Mouse (Mus musculus) cerebral cortex, adult 2 months (tissue): ENCODE measurements around the gene Pepd.

Source experiments
- WGBS: fragments of 180-500 bp; shearing (Covaris S2); methylation state at CpG from one replicate; pipeline ENCODE4 v1.1.7; 2018; 5-methylcytosine and 5-hydroxymethylcytosine counted together

Gene Pepd

DNA sequence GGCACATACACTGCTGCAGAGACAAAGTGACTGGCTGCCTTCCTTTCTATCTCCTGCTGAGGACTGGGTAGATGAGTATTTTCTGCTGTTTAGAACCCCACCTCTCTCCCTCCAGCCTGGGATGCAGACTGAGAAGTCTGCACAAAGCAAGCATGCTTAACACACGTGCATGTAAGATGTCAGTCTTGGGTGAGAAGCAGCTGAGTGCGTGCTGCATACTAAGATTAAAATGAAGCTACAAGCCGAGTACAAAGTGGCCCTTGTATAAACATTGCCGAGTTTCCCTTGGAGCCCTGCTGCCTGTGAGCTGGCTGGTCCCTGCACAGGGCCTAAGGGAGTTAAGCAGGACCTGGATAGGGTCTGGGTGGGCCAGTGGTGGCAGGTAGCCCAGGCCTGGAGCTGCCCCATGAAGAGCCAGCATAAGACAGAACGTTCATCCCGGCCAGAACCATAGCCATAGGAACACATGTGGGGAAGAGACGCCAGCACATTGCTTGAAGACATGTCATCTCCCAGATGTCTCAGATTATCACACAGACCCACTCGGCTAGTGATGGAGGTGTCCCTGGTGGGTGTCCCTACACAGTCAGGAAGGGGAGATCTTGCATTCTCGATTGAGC is 115.7 kb downstream of the Pepd start:
- 28% methylated on average over 9 of the region's 9 CpGs for WGBS

DNA sequence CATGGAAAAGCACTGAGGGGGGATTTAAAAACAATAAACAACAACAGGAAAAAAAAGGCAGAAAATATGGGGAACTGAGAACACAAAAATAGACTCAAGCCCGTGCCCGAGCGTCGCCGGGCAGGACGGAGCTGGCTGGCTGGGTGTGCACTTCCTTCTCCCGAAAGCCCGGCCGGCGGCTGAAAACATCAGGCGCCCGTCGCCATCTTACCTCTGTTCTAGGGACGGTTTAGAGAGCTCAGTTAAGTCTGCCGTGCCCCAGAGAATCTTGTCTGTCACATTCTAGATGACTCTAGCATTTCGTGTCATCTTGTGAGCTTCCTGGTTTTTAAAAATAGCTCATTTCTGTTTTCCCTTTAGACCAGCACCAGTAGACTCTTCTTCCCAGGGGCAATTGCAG is 116.4 kb downstream of the Pepd start:
- WGBS = 62% methylated on average over 16 of the region's 16 CpGs

DNA sequence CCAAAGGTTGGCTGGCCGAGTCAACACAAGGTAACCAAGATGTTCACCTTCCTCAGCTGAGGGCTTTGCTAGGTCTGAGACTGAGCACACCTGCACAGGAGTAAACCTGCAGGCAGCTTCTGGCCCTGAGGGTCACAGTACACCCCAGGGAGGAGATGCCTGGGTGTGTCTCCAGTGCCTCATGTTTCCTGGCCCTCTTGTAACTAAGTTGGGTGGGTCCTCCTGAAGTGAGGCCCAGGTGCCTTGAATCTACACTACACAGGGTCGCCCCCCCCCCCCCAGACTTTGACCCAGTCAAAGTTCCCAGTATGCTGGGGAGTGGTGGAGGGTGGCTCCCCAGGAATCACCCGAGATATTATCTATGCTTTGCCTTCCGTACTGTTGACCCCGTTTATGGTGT is 117.0 kb downstream of the Pepd start:
- WGBS = 95% methylated on average over 5 of the region's 5 CpGs

DNA sequence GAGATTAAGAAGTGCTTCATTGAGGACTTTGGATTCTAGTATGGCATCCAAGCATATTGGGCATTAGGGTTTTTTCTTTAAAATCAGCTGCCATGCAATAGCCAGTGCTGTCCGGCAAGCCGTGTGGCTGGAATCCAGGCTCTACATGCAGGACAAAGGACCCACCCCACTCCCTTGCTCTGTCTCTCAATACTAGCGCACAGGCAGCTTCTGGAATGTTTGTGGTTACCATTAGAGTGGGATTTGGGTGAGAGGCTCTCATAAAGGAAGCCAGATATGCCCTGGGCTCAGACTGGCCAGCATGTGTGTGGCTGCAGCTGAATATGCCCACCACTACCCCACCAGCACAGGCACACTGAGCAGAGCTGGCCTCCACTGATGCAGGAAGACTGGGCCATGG is 117.5 kb downstream of the Pepd start:
- WGBS = 88% methylated on average over 3 of the region's 3 CpGs

DNA sequence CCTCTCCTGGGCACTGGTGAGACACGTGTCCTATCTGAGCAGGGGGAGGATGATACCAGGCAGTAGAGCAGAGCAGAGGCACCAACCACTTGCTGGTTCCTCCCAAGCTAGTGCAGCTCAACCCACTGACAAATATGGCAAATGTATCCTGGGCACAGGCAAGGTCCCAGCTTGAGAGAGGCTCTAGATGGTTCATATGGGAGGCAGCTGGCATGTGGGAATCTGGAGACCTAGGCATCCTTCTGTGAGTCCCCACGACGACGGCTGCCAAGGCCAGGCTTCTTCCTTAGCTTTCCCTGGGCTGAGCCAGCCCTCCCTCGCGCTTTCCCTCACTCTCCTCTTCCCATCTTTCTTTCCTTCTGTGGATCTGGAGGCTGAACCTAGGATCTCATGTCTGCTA is 118.4 kb downstream of the Pepd start:
- 54% methylated on average over 6 of the region's 6 CpGs for WGBS

DNA sequence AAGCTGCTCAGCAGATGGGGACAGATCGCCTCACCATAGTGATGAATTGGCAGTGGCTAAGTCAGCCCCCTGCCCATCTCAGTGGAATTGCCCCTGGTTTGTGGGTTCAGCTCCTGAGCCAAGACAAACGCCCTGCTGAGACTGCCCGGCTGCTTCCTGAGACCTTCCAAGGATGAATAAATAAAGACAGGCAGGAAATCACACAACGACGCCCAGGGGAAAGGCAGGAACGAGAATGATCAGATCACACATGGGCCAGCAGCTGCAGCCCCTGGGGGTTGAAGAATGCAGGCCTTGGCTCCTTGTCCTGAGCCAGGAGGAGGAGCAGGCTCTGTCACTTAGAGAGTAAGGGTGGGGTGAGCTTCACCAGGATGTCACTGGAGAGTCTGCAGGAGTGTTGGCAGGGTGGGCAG is 123.0 kb downstream of the Pepd start:
- 68% methylated on average over 6 of the region's 6 CpGs for WGBS

DNA sequence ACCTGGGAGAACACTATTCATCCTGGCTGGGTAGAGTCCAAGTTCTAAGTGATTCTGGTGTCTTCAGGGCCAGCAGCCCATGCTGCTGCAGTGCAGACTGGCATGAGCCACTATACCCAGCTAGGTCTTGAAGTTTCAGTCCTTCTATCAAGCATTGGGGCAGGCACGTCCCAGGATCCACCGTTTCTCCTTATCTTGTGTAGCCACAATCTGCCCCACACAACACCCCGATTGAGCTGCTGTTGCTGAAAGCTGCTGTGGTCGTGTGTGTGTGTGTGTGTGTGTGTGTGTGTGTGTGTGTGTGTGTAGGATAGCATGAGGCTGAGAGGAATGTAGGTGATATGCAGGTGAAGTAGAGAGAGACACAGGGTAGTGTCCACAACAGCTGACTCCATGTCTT is 123.4 kb downstream of the Pepd start:
- WGBS = 87% methylated on average over 4 of the region's 4 CpGs

DNA sequence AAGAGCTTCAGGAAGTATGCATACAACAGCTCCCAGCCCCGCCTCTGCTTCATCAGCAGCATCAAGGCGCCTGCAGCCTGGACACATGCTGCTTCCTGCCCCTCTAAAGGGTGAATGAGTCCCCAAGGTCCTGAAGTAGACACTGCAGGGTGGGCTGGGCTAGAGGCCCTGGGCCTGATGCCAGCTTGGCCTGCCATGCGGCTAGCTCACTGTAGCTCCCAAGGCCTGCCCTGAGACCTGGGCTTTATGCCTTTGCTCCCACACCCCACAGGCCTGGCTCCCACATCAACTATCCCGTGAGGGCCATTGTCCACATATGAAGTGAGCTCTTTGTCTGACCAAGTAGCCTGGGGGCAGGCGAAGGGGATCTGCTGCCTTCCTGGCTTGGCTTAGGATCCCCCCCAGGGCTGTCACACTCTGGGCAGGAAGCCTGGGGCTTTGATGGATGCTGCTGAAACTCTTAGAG is 124.1 kb downstream of the Pepd start:
- 44% methylated on average over 5 of the region's 5 CpGs for WGBS

DNA sequence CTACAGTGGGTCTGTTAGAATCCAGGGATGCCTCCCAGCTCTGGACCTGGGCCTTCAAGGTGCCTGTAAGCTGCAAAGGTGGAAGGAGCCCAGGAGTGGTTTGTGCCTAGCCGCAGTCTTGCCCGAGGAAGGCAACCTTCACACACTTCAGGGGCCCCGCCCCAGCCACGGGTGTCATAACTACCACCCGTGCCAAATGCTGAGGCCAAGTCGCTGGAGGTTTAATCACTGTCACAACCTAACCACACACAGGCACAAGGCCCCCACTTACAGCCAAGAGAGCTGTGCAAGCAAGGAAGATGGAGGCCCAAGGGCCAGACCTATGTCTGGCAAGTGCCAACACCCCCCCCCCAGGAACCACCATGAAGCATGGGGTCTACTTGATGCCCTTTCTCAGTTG is 125.2 kb downstream of the Pepd start:
- 91% methylated on average over 6 of the region's 6 CpGs for WGBS

DNA sequence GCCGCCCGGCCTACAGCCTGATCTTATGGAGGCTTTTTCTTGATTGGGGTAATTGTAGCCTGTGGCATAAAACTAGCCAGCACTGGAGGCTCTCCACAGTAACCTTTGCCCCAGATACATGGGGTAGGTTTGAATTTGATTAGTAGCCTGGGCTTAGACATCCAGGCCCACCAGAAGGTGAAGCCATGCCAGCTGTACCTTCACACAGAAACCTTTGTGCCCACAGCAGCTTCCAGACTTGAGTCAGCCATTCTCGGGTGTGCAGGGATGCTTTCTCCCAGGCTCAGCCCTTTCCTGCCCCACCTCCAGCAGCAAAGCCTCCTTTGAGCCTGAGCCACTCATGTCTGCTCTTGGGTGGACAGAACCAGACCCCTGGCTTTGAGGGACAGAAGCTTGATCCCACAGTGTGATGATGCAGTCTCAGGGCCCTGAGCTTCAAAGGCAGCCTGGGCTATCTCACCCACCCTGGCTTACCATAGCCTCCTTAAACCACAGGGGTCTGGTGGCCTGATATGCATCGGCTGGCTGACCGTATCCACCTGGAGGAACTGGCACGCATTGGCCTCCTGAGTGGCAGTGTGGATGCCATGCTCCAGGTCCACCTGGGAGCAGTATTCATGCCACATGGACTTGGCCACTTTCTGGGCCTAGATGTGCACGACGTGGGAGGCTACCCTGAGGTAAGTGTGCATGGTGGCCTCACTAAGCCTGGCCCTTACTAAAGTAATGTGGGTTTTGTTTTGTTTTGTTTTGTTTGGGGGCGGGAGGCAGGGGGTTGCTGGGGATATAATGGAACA is 128.2 kb downstream of the Pepd start:
- WGBS = 90% methylated on average over 9 of the region's 9 CpGs

DNA sequence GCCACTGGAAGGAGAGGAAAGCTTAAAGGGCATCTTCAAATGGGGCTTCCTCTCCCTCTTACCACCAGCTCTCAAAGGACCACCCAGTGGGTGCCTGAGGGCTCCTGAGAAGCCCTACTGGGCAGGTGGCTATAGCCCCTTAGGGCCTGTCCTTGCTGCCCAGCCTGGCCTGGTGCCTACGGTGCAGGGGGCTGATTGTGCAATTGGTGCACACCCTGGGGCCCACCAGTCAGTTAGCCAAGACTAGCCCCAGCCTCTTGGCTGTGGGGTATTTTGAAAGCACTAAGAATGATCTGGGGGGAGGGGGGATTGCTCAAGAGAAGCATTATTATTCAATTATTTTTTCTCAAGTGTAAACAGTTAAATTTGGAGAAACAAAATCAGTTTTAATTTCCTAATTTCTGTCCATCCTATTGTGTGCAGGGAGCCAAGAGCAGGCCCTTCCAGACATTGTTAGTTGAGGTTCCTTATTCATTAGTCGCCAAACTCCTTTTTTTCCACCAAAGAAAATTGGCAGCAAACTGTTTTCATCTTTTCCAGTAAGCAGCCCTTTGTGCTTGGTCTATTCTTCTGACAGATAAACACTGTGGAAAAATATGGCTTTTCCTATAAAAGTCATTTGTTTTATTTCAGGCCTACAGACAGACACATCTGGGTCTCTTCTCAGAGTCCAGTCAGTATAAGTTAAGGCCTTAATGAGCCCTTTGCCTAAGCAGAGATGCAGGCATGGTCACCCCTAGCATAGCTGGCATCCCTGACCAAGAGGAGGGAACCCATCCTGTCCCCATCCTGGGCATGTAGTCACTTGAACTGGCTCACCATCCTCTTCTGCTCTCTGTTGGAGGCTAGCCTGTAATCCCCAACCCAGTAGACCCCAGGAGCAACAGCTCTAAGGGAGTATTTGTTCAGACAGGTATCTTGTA is 129.4 kb downstream of the Pepd start:
- WGBS = 59% methylated on average over 2 of the region's 2 CpGs

DNA sequence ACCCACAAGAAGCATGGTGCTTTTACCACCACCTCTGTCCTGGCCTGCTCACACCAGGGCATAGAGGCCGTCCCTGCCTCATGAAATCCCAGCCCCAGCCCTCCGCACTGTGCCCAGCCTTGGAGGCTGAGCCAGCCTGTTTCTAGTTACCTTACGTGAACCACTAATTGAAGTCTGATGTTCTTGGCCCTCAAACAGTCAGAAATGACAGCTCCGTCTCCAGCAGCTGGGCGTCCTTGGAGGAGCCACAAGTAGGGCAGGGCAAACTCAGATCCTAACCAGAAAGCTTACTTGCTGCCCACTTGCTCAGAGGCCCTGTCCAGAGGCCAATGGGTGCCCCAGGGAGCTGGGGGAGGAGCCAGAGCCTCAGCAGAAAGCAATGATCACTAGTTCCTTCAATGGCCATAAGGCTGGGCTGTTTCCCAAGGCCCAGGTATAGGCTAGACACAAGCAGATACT is 130.6 kb downstream of the Pepd start:
- 69% methylated on average over 5 of the region's 5 CpGs for WGBS

DNA sequence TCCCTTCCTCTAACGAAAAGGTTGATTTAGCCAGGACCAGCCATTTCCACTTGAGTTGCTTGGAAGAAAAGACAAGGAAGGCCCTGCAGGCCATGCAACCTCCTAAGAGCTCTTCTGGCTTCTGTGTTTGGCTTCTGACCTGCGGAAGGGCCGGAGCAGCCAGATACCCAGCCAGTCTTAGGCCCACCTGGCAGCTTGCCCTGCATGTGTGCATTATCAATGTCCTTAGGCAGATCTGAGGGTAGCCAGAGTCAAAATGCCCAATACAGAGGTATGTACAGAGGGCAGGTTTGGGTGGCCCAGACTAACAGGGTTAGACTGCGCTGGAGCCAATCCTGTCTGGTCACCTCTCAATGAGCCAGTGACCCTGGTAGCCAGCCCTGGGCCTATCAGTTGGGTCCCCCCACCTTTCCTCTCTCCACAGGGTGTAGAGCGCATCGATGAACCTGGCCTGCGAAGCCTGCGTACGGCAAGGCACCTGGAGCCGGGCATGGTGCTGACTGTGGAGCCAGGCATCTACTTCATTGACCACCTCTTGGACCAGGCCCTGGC is 131.2 kb downstream of the Pepd start:
- WGBS = 92% methylated on average over 10 of the region's 10 CpGs

DNA sequence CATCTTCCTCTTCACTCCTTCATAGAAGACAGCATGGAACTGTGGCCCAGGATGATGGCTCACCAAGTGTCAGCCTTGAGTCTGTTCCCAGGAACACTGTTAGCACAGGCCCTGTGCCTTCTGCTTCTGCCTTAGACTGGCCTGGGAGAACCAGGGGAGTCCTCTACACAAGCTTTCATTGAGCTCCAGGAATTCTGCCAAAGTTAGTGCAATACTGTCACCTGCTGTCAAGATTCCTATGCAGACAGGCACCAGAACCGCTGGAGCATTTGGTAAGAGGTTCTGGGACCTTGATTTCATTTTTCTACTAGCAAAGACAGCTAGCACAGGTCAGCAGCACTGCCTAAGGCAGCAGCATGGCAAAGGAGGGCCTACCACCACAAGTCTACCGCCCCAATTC is 132.5 kb downstream of the Pepd start:
- WGBS = 69% methylated on average over 2 of the region's 2 CpGs

DNA sequence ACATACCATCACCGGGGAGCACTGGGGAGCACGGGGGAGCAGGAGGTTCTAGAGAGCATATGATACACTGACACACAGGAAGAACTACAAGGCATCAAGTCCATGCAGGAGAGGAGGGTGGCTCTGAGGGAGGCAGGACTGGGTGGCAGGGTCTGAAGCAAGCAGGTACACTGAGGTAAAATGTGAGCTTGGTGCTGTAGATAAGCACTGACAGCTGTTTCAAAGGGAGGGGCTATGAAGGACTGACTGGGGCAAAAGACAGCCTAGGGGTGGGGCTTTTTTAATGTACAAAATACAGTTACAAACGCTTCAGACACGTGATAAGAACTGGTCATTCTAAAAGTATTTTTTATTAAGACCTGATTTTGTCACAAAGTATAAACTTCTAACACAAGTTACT is 133.9 kb downstream of the Pepd start:
- WGBS = 91% methylated on average over 4 of the region's 4 CpGs

DNA sequence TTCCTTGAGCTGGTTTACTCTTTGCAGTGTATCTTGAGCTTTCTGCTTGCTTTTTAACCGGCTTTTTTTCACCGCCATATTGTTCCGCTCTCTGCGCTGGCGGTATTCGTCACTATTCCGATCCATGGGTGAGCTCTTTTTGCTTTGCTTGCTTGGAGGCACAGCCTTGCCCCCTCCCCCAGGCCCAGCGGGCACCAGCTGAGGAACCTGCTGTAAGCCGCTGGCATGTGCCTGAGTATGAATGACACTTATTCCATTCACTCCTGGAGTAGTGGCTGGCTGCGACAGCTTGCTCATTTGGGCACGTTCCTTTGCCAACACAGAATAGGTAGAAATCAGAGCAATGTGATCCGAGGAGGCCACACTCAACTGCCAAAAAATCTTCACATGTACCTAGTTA is 138.4 kb downstream of the Pepd start:
- 75% methylated on average over 12 of the region's 12 CpGs for WGBS

DNA sequence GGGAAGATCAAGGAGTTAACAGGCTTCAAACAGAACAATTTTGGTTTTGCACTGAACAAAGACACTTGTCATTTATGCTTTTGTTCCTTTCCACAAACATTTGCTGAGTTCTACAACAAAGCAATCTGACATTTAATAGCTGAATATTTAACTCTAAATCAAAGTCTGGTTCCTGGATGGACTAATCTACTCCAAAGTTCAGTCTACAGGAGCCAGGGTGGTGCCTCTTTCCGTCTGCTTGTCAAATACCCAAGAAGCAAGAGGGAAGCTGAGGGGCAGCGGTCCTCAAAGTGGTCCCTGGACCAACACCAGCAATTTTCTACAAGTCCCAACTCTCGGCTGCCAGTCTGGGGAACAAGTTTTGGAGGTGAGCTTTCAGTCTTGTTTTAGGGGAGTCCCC is 141.0 kb downstream of the Pepd start:
- 77% methylated on average over 3 of the region's 3 CpGs for WGBS

DNA sequence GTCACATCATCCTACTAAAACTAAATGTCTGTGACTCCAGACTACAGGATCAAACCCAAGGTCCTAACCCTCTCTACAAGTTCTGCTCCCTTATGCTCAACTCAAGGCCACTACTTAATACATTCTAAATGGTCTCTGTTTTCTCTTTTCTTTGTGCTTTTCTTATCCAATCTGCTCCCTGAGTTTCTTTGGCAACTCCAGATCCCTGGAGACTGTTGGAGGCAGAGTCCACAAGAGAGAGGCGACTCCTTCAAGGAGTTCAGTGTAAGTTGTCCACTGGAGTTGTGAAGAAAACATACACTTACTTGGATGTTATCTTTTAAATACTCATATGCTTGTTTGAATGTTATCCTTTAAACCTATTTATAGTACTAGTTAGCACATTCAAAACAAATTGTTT is 142.1 kb downstream of the Pepd start:
- 62% methylated on average over 1 of the region's 1 CpGs for WGBS

DNA sequence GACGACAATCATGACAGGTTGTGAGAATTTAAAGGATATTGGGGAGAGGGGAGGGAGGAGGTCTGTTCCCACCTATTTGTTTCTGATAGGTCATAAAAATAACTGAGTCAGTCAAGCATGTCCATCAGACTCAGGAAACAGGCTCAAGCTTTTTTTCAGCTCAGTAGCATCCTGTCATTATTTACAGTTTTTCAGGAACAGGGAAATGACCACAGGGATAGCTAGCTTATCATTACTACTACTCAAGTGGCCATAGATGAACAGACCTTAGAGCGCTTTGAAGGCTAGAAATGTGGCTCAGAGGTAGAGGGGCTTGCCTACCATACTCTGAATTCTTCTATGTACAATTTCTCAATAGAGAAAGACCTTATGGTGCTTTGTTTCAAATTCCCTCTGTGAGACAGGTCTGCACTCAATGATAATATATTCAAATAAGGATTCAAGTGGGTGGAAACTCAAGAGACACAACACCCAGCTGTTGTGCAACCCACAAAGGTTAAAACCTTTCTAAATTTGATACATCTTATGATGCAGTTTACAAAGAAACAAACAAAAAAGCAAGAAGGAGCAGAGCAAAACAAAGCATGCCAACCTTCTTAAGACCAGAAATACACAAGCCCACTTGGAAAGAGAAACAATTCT is 142.9 kb downstream of the Pepd start:
- WGBS = 56% methylated on average over 2 of the region's 2 CpGs

DNA sequence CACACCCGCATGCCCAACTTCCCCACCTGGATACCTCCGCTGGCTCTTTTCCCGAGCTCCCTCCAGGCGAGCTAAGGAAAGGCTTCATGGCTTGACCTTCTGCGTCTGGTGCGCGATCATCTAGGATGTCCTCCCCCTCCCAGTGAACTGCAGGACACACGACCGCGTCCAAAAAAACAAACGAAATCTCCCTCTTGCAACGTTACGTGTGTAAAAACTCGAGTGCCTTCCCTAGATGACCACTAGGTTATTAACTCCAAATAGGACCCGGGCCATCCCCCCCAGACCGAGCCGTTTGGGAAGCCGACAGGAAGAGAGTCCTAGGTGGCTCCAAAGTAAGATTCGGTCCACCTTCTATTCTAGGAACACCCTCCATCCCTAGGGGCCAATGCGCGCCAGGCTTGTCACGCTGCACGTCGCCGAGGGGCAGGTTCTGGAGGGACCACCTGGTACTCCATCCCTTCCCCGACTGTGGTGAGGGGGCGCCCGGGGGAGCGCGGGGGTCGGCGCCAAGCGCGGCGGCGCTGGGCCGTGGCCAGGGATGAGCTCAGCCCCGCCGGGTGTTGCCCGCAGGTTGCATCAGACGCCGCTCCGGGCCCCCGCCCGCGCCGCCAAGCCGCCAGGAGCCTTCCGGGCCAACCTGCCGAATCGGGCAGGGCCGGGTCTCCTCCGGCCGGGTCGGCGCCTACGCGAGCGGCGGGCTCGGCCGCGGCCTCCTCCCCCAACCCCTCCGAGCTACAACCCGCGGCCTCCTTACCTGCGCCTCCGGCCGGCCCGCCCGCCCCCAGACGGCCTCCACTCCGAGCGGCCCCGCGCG is 143.6 kb downstream of the Pepd start:
- under 1% methylated on average over 75 of the region's 77 CpGs for WGBS

DNA sequence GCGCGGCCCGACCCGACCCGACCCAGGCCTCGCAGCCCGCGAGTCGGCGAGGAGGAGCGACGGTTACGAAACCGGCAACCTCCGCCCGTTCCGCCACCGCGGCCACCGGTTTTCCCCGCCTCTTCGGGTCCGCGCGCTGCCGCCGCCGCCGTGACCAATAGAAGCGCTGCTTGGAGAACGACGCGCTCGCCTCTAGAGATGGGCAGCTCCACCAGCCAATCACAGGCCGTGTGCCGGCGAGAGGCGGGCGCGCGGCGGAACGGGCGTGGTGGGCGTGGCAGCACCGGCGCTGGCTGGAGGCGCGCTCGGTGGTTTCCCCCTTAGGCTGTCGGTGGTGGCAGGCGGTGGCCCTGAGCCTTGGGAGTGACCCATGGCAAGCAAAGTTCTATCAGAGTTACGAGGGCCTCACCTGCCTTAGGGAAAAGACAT is 144.3 kb downstream of the Pepd start, which contains the start of gene Cebpg:
Gene Cebpg (minus strand): TSS at position 138 of the 429 bp plus-strand sequence.
- WGBS = 1% methylated on average over 53 of the region's 53 CpGs
